Mouse (Mus musculus): ENCODE measurements around the gene Aifm2. TPM values are rescaled to one million over a fixed set of nuclear protein-coding genes. Genes with fewer than 3 reads are reported as not detected.

The Aifm2 gene
- polyA plus RNA-seq, 2 experiments = 12.9 to 14.9 TPM

GRCm38 (mm10) chr10:61741873-61742272 lies 26.8 kb downstream of the Aifm2 start:
- peaks cover 96% of the 10 kb centered on the region for H3K36me3 ChIP-seq (ENCODE audit: control insufficient read depth, insufficient read depth, low read length)
- no peak for ATAC-seq (ENCODE audit: low FRiP score, low read depth)
- no peak overlapping the region for H3K27ac ChIP-seq (replicated peaks; ENCODE audit: low read depth, low read length)
- DNase-seq (ENCODE audit: low spot score) = no peak
- no peaks in the 10 kb centered on the region for H3K27me3 ChIP-seq (ENCODE audit: control insufficient read depth, insufficient read depth, low read length)
- no peak overlapping the region for H3K9ac ChIP-seq (ENCODE audit: low read depth, low read length, severe bottlenecking)
- 78% methylated on average over 4 of the region's 4 CpGs for WGBS
- H3K4me3 ChIP-seq (replicated peaks; ENCODE audit: low read length) = no peak overlapping the region
- no peaks in the 10 kb centered on the region for H3K4me1 ChIP-seq (ENCODE audit: control insufficient read depth, insufficient read depth, low read length)
- no peak for TF ChIP-seq POLR2A (IDR thresholded peaks at IDR 0.05; ENCODE audit: borderline replicate concordance, extremely low read depth, insufficient read depth, insufficient read length)
- no peaks in the 10 kb centered on the region; the same call in 1 of the 2 replicates for H3K9me3 ChIP-seq (ENCODE audit: control insufficient read depth, low read length)
- H3K4me2 ChIP-seq (replicated peaks; ENCODE audit: low read depth, low read length, severe bottlenecking) = no peak overlapping the region

- Histone ChIP-seq H3K27me3 (ENCODE audit: control insufficient read depth, insufficient read depth, low read length) (no peaks in the 10 kb centered on the region), H3K4me2 (replicated peaks; ENCODE audit: low read depth, low read length, severe bottlenecking) (no peak overlapping the region), H3K4me1 (ENCODE audit: control insufficient read depth, insufficient read depth, low read length) (no peaks in the 10 kb centered on the region), H3K9ac (ENCODE audit: low read depth, low read length, severe bottlenecking) (no peak overlapping the region), H3K36me3 (ENCODE audit: control insufficient read depth, insufficient read depth, low read length) (peaks cover 97% of the 10 kb centered on the region), H3K27ac (replicated peaks; ENCODE audit: low read depth, low read length) (no peak overlapping the region), H3K4me3 (replicated peaks; ENCODE audit: low read length) (no peak overlapping the region), H3K9me3 (ENCODE audit: control insufficient read depth, low read length) (no peaks in the 10 kb centered on the region; the same call in 1 of the 2 replicates)
- DNase-seq (ENCODE audit: low spot score) = no peak
- ATAC-seq (ENCODE audit: low FRiP score, low read depth) = no peak
- WGBS = 93% methylated on average over 8 of the region's 8 CpGs
- TF ChIP-seq POLR2A (IDR thresholded peaks at IDR 0.05; ENCODE audit: borderline replicate concordance, extremely low read depth, insufficient read depth, insufficient read length) = no peak
These were observed 27.3 kb downstream of the Aifm2 start for GRCm38 (mm10) chr10:61742336-61742735.

- no peaks in the 10 kb centered on the region for H3K4me1 ChIP-seq (ENCODE audit: control insufficient read depth, insufficient read depth, low read length)
These were observed 30.1 kb downstream of the Aifm2 start for GRCm38 (mm10) chr10:61745133-61745532.

GRCm38 (mm10) chr10:61747302-61747701 lies 32.2 kb downstream of the Aifm2 start:
- TF ChIP-seq POLR2A (IDR thresholded peaks at IDR 0.05; ENCODE audit: borderline replicate concordance, extremely low read depth, insufficient read depth, insufficient read length) = no peak
- no peak overlapping the region for H3K9ac ChIP-seq (ENCODE audit: low read depth, low read length, severe bottlenecking)
- H3K4me1 ChIP-seq (ENCODE audit: control insufficient read depth, insufficient read depth, low read length) = no peaks in the 10 kb centered on the region
- no peak overlapping the region for H3K4me3 ChIP-seq (replicated peaks; ENCODE audit: low read length)
- 94% methylated on average over 13 of the region's 13 CpGs for WGBS
- H3K4me2 ChIP-seq (replicated peaks; ENCODE audit: low read depth, low read length, severe bottlenecking) = no peak overlapping the region
- no peaks in the 10 kb centered on the region; the same call in 1 of the 2 replicates for H3K9me3 ChIP-seq (ENCODE audit: control insufficient read depth, low read length)
- no peak for ATAC-seq (ENCODE audit: low FRiP score, low read depth)
- no peak for DNase-seq (ENCODE audit: low spot score)
- no peaks in the 10 kb centered on the region for H3K27me3 ChIP-seq (ENCODE audit: control insufficient read depth, insufficient read depth, low read length)
- H3K36me3 ChIP-seq (ENCODE audit: control insufficient read depth, insufficient read depth, low read length) = peaks cover 98% of the 10 kb centered on the region
- H3K27ac ChIP-seq (replicated peaks; ENCODE audit: low read depth, low read length) = no peak overlapping the region

More at GRCm38 (mm10) chr10:61745133-61745532, 30.1 kb downstream of the Aifm2 start:
- Histone ChIP-seq H3K9ac (ENCODE audit: low read depth, low read length, severe bottlenecking) (no peak overlapping the region), H3K27ac (replicated peaks; ENCODE audit: low read depth, low read length) (no peak overlapping the region), H3K27me3 (ENCODE audit: control insufficient read depth, insufficient read depth, low read length) (no peaks in the 10 kb centered on the region), H3K4me3 (replicated peaks; ENCODE audit: low read length) (no peak overlapping the region), H3K9me3 (ENCODE audit: control insufficient read depth, low read length) (no peaks in the 10 kb centered on the region; the same call in 1 of the 2 replicates), H3K36me3 (ENCODE audit: control insufficient read depth, insufficient read depth, low read length) (peaks cover 98% of the 10 kb centered on the region), H3K4me2 (replicated peaks; ENCODE audit: low read depth, low read length, severe bottlenecking) (no peak overlapping the region)
- ATAC-seq (ENCODE audit: low FRiP score, low read depth) (no peak), DNase-seq (ENCODE audit: low spot score) (no peak)
- WGBS = 88% methylated on average over 4 of the region's 4 CpGs
- no peak for TF ChIP-seq POLR2A (IDR thresholded peaks at IDR 0.05; ENCODE audit: borderline replicate concordance, extremely low read depth, insufficient read depth, insufficient read length)

GRCm38 (mm10) chr10:61750014-61750413 lies 35.0 kb downstream of the Aifm2 start:
- DNase-seq (ENCODE audit: low spot score) (no peak), ATAC-seq (ENCODE audit: low FRiP score, low read depth) (no peak)
- peaks cover 95% of the 10 kb centered on the region for H3K36me3 ChIP-seq (ENCODE audit: control insufficient read depth, insufficient read depth, low read length)
- WGBS = 86% methylated on average over 9 of the region's 9 CpGs
- H3K27me3 ChIP-seq (ENCODE audit: control insufficient read depth, insufficient read depth, low read length) = no peaks in the 10 kb centered on the region
- no peak overlapping the region for H3K27ac ChIP-seq (replicated peaks; ENCODE audit: low read depth, low read length)
- H3K9me3 ChIP-seq (ENCODE audit: control insufficient read depth, low read length) = no peaks in the 10 kb centered on the region; the same call in 1 of the 2 replicates
- no peak for TF ChIP-seq POLR2A (IDR thresholded peaks at IDR 0.05; ENCODE audit: borderline replicate concordance, extremely low read depth, insufficient read depth, insufficient read length)
- H3K9ac ChIP-seq (ENCODE audit: low read depth, low read length, severe bottlenecking) = no peak overlapping the region
- H3K4me3 ChIP-seq (replicated peaks; ENCODE audit: low read length) = no peak overlapping the region
- H3K4me1 ChIP-seq (ENCODE audit: control insufficient read depth, insufficient read depth, low read length) = no peaks in the 10 kb centered on the region
- no peak overlapping the region for H3K4me2 ChIP-seq (replicated peaks; ENCODE audit: low read depth, low read length, severe bottlenecking)
